Mouse (Mus musculus): ENCODE measurements around the gene Marf1. TPM values are rescaled to one million over a fixed set of nuclear protein-coding genes. Genes with fewer than 3 reads are reported as not detected.
"Not testable (repeated sequence)": the region's sequence is repeated elsewhere in the genome, so short reads cannot be mapped to it uniquely, and the experiment has no call there.

The Marf1 gene
- polyA plus RNA-seq, 1 experiment from 2014 or later, result 17.7 TPM

- Histone ChIP-seq H3K4me1 (peaks cover 32% of the 10 kb centered on the region), H3K36me3 (no peaks in the 10 kb centered on the region), H3K4me2 (no peak overlapping the region), H3K27me3 (no peaks in the 10 kb centered on the region), H3K9ac (no peak overlapping the region), H3K9me3 (no peaks in the 10 kb centered on the region), H3K4me3 (no peak overlapping the region), H3K27ac (no peak overlapping the region)
- 88% methylated on average over 1 of the region's 1 CpGs for WGBS
- ATAC-seq (ENCODE audit: insufficient number of reproducible peaks, low FRiP score, low TSS enrichment, low read depth), result no peak
These were observed 2.2 kb downstream of the Marf1 start for GRCm38 (mm10) chr16:14160941-14161340.

GRCm38 (mm10) chr16:14159746-14160131 is 3.4 kb downstream of the Marf1 start:
- Histone ChIP-seq H3K9me3 (no peaks in the 10 kb centered on the region), H3K36me3 (no peaks in the 10 kb centered on the region), H3K27me3 (no peaks in the 10 kb centered on the region), H3K9ac (peak overlapping the region; percentile 70), H3K4me2 (peak overlapping the region; percentile 71), H3K27ac (peak overlapping the region; percentile 99), H3K4me1 (peaks cover 23% of the 10 kb centered on the region), H3K4me3 (peak overlapping the region; percentile 80)
- under 1% methylated on average over 10 of the region's 10 CpGs for WGBS
- 0 out of 2 replicates have a peak, but pooled peaks have one; percentile 1 for ATAC-seq (ENCODE audit: insufficient number of reproducible peaks, low FRiP score, low TSS enrichment, low read depth)

- Histone ChIP-seq H3K9ac (peak overlapping the region; percentile 75), H3K27me3 (no peaks in the 10 kb centered on the region), H3K4me1 (peaks cover 17% of the 10 kb centered on the region), H3K4me2 (peak overlapping the region; percentile 71), H3K36me3 (no peaks in the 10 kb centered on the region), H3K27ac (peak overlapping the region; percentile 99), H3K9me3 (no peaks in the 10 kb centered on the region), H3K4me3 (peak overlapping the region; percentile 80)
- ATAC-seq (ENCODE audit: insufficient number of reproducible peaks, low FRiP score, low TSS enrichment, low read depth), result peak; percentile 95
- WGBS, result under 1% methylated on average over 54 of the region's 58 CpGs
These were observed 4.0 kb downstream of the Marf1 start for GRCm38 (mm10) chr16:14158936-14159745.

GRCm38 (mm10) chr16:14158536-14158935 is 4.6 kb downstream of the Marf1 start:
- H3K4me2 ChIP-seq, result peak overlapping the region; percentile 51
- peaks cover 13% of the 10 kb centered on the region for H3K4me1 ChIP-seq

GRCm38 (mm10) chr16:14156312-14156711 is 6.8 kb downstream of the Marf1 start:
- H3K9ac ChIP-seq, result no peak overlapping the region
- no peak overlapping the region for H3K27ac ChIP-seq
- H3K4me1 ChIP-seq, result peaks cover 9% of the 10 kb centered on the region
- no peak for ATAC-seq (ENCODE audit: insufficient number of reproducible peaks, low FRiP score, low TSS enrichment, low read depth)
- peaks cover 19% of the 10 kb centered on the region for H3K36me3 ChIP-seq
- H3K4me2 ChIP-seq, result no peak overlapping the region
- 94% methylated on average over 6 of the region's 6 CpGs for WGBS
- H3K9me3 ChIP-seq, result no peaks in the 10 kb centered on the region
- H3K4me3 ChIP-seq, result no peak overlapping the region
- no peaks in the 10 kb centered on the region for H3K27me3 ChIP-seq

More at GRCm38 (mm10) chr16:14158536-14158935, 4.6 kb downstream of the Marf1 start:
- peak overlapping the region; percentile 75 for H3K9ac ChIP-seq
- peak overlapping the region; percentile 80 for H3K4me3 ChIP-seq
- no peaks in the 10 kb centered on the region for H3K9me3 ChIP-seq
- H3K36me3 ChIP-seq, result no peaks in the 10 kb centered on the region
- 9% methylated on average over 7 of the region's 7 CpGs for WGBS
- H3K27me3 ChIP-seq, result no peaks in the 10 kb centered on the region
- peak overlapping the region; percentile 87 for H3K27ac ChIP-seq
- ATAC-seq (ENCODE audit: insufficient number of reproducible peaks, low FRiP score, low TSS enrichment, low read depth), result no peak

GRCm38 (mm10) chr16:14155638-14156037 is 7.5 kb downstream of the Marf1 start:
- peaks cover 26% of the 10 kb centered on the region for H3K36me3 ChIP-seq
- not testable (repeated sequence) for H3K27ac ChIP-seq; H3K27me3 ChIP-seq; H3K9me3 ChIP-seq; H3K9ac ChIP-seq; H3K4me3 ChIP-seq; H3K4me1 ChIP-seq; ATAC-seq (ENCODE audit: insufficient number of reproducible peaks, low FRiP score, low TSS enrichment, low read depth); H3K4me2 ChIP-seq
- WGBS, result 73% methylated on average over 1 of the region's 2 CpGs

- Histone ChIP-seq H3K4me3 (no peak overlapping the region), H3K27ac (no peak overlapping the region), H3K4me2 (no peak overlapping the region), H3K9ac (no peak overlapping the region), H3K4me1 (no peaks in the 10 kb centered on the region), H3K9me3 (no peaks in the 10 kb centered on the region), H3K36me3 (peaks cover 45% of the 10 kb centered on the region), H3K27me3 (no peaks in the 10 kb centered on the region)
- 89% methylated on average over 4 of the region's 4 CpGs for WGBS
- ATAC-seq (ENCODE audit: insufficient number of reproducible peaks, low FRiP score, low TSS enrichment, low read depth), result no peak
These were observed 11.4 kb downstream of the Marf1 start for GRCm38 (mm10) chr16:14151718-14152117.

GRCm38 (mm10) chr16:14147712-14148111 is 15.4 kb downstream of the Marf1 start:
- no peaks in the 10 kb centered on the region for H3K27me3 ChIP-seq
- no peak for ATAC-seq (ENCODE audit: insufficient number of reproducible peaks, low FRiP score, low TSS enrichment, low read depth)
- H3K4me2 ChIP-seq, result no peak overlapping the region
- H3K9me3 ChIP-seq, result no peaks in the 10 kb centered on the region
- H3K27ac ChIP-seq, result no peak overlapping the region
- no peaks in the 10 kb centered on the region for H3K4me1 ChIP-seq
- peaks cover 74% of the 10 kb centered on the region for H3K36me3 ChIP-seq
- no peak overlapping the region for H3K9ac ChIP-seq
- no peak overlapping the region for H3K4me3 ChIP-seq

GRCm38 (mm10) chr16:14143298-14143697 is 19.9 kb downstream of the Marf1 start:
- H3K36me3 ChIP-seq, result peaks cover 82% of the 10 kb centered on the region
- H3K4me3 ChIP-seq, result no peak overlapping the region
- WGBS, result 89% methylated on average over 3 of the region's 3 CpGs

GRCm38 (mm10) chr16:14139106-14139505 is 24.0 kb downstream of the Marf1 start:
- no peak for ATAC-seq (ENCODE audit: insufficient number of reproducible peaks, low FRiP score, low TSS enrichment, low read depth)
- Histone ChIP-seq H3K36me3 (peaks cover 88% of the 10 kb centered on the region), H3K27ac (no peak overlapping the region)

More at GRCm38 (mm10) chr16:14143298-14143697, 19.9 kb downstream of the Marf1 start:
- Histone ChIP-seq H3K9me3 (no peaks in the 10 kb centered on the region), H3K27ac (no peak overlapping the region), H3K4me1 (no peaks in the 10 kb centered on the region), H3K9ac (no peak overlapping the region), H3K4me2 (no peak overlapping the region), H3K27me3 (no peaks in the 10 kb centered on the region)
- no peak for ATAC-seq (ENCODE audit: insufficient number of reproducible peaks, low FRiP score, low TSS enrichment, low read depth)

GRCm38 (mm10) chr16:14137976-14138561 is 25.1 kb downstream of the Marf1 start:
- H3K9ac ChIP-seq, result no peak overlapping the region
- no peaks in the 10 kb centered on the region for H3K4me1 ChIP-seq
- no peak overlapping the region for H3K27ac ChIP-seq
- WGBS, result 94% methylated on average over 1 of the region's 1 CpGs
- H3K4me3 ChIP-seq, result no peak overlapping the region
- H3K36me3 ChIP-seq, result peaks cover 88% of the 10 kb centered on the region
- no peak overlapping the region for H3K4me2 ChIP-seq
- H3K27me3 ChIP-seq, result no peaks in the 10 kb centered on the region
- ATAC-seq (ENCODE audit: insufficient number of reproducible peaks, low FRiP score, low TSS enrichment, low read depth), result no peak
- no peaks in the 10 kb centered on the region for H3K9me3 ChIP-seq

More at GRCm38 (mm10) chr16:14139106-14139505, 24.0 kb downstream of the Marf1 start:
- Histone ChIP-seq H3K4me3 (no peak overlapping the region), H3K27me3 (no peaks in the 10 kb centered on the region), H3K4me1 (no peaks in the 10 kb centered on the region), H3K9ac (no peak overlapping the region), H3K4me2 (no peak overlapping the region), H3K9me3 (no peaks in the 10 kb centered on the region)

- no peak overlapping the region for H3K9ac ChIP-seq
- H3K36me3 ChIP-seq, result peaks cover 90% of the 10 kb centered on the region
- no peaks in the 10 kb centered on the region for H3K27me3 ChIP-seq
- no peaks in the 10 kb centered on the region for H3K9me3 ChIP-seq
- no peak overlapping the region for H3K27ac ChIP-seq
- no peak overlapping the region for H3K4me3 ChIP-seq
- no peaks in the 10 kb centered on the region for H3K4me1 ChIP-seq
- no peak for ATAC-seq (ENCODE audit: insufficient number of reproducible peaks, low FRiP score, low TSS enrichment, low read depth)
- no peak overlapping the region for H3K4me2 ChIP-seq
- 82% methylated on average over 2 of the region's 2 CpGs for WGBS
These were observed 28.1 kb downstream of the Marf1 start for GRCm38 (mm10) chr16:14135014-14135413.

Measured in limb, embryonic 15.5 days (tissue).